Mouse (Mus musculus) kidney, adult 2 months (tissue): ENCODE measurements at regions not wholly inside any gene's neighbourhood (a gene's known extent, or its start where the extent isn't known, plus 50 kb on each side); places are given as distances from the start of the nearest gene placed in this dataset.

Experiments used
- CTCF ChIP-seq: fragments of 200-500 bp; conservative IDR thresholded peaks from 2 replicates; pipeline ENCODE4 v1.5.1; 2011; ENCODE audit warnings: low read depth, mild to moderate bottlenecking, control low read depth, low read length, moderate library complexity, mixed read lengths; ENCODE audit not compliant: insufficient read depth, insufficient read length
- POLR2A ChIP-seq: fragments of 200-500 bp; IDR thresholded peaks from one replicate; pipeline ENCODE4 v1.6.1; 2011; ENCODE audit warnings: low read depth, low read length, control low read depth

DNA sequence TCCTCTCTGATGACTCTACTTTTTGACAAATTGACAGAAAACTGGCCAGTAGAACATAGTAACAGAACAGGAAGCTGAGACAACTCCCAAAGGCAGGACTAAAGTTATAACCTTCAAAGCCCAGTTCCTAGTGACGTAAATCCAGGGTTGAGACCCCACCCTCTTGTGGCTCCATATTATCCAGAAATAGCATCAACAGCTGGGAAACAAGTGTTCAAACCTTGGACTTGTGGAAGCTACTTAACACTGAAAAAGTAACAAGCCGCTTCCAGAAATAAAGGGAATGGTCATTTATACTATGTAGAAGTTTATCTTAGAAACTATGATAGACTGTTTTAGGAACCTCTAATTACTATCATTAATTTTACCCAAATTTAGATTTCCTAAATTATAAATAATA is 90.6 kb downstream of the Pcdh18 start:
- TF ChIP-seq CTCF (no peak), POLR2A (no peak)
